Mouse (Mus musculus) lung, postnatal 4 days (tissue): Measurements from ENCODE around the gene Cxxc4.

Experiments used
- DNase-seq, 2 experiments: peaks; one replicate each; pipeline ENCODE4 v3.0.0; 2021

Gene Cxxc4

GRCm38 (mm10) chr3:134254221-134254620 is 17.9 kb downstream of the Cxxc4 start:
- no peak for DNase-seq

DNA sequence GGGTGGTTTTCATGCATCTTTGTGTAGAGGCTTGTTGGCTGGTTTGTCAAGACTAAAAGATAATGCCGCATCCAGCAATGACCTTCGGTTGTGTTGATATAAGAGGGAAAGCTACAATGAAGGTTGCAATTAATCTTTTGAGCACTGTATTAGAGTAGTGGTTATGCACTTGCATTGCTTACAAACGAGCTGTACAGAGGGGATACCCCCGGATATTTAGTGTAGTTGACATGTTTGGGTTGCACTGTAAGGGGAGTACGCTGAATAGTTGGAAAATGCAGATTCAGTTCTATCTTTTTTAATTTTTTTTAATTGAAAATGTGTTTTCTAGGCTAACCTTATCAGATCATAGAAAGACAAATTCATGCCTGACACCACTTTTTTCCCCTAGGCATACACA is 22.4 kb downstream of the Cxxc4 start:
- no peak for DNase-seq

DNA sequence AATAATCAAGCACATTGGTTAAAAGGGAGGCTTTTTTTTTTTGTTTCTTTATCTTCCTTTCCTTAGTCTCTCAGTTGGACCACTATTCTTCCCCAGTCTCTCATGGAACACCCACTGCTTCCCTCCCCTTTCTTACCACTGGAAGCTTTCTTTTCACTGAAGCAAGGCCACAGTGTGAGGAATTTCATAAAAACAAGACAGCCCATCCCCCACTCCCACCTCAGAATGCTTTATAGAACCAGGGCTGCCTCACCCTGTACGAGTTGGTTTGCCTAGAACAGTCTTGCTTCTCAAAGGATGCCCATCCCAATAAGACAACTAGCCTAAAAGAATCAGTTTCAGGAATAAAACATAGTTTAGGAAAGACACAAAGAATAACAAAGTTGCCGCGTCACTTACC is 23.0 kb downstream of the Cxxc4 start:
- no peak for DNase-seq

- DNase-seq: no peak
Observed at GRCm38 (mm10) chr3:134279655-134280054, 43.4 kb downstream of the Cxxc4 start.

GRCm38 (mm10) chr3:134281527-134282370 is 45.5 kb downstream of the Cxxc4 start:
- DNase-seq: no peak

GRCm38 (mm10) chr3:134295217-134295616 is 58.9 kb downstream of the Cxxc4 start:
- no peak for DNase-seq

DNA sequence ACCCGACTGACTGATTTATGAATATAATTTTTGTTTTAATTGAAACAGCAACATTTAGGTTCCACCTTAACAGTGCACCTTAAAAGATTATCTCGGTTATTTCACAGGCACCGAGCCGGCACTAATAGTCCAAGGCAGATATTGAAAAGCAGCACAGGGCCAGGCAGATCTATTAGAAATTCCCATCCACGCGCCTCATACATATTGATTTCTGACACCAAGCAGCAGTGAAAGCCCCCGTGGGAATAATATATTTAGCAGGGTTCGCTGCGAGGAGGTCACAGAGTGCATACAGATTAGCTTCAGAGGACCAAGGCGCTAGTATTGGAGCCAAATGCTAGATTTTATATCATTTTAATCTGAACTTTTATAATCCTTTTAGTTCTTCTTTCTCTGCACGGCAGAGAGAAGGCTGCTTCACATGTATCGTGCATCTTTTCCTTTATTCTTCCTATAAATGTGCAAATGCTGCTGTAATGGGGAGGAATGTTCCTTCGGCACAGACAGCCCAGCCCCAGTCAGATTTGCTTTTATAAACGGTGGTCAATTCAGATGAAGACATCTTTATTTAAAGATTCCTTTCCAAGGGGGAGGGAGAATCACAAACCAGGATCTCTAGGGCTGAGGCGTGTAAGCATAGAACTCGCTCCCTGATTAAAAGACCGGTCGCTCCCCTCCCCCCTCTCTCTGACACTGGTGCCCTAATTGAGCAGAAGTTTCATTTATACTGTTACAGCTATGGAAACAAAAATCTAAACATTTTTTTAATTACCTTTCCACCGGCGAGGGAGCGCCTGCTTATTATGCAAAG is 66.6 kb downstream of the Cxxc4 start:
- DNase-seq: no peak

DNA sequence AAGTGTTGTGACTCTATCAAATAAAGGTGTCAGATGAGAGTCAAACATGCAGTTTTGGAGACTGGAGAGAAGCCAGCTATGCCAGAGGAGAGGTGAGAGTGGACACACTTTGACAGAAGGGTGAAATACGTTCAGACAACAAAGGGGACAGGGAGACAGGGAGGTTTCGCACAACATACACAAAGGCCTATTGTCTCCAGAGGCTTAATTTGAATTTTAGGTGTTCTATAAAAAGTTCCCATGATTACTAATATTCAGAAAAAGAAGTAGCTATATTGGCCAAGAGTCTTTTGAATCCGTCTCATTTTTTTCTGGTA is 67.2 kb downstream of the Cxxc4 start:
- no peak for DNase-seq

DNA sequence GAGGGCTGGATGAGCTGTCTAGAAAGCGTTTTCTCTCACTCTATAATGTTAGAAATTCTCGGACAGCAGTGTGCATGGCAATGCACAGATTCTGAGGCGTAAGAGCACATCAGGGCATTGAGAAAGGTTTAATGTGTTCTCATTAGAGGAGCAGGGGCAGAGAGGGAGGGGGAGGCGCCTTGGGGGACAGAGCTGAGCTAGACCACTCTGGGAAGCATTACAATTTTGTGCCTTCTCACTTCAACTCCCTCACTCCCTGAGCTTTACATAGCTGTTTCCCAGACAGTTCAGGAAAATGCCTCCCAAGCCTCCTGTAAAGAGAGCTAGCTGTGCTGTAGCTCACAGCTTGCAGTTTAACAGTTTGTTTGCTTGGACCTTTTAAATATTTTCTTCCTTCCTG is 70.2 kb downstream of the Cxxc4 start:
- no peak for DNase-seq

DNA sequence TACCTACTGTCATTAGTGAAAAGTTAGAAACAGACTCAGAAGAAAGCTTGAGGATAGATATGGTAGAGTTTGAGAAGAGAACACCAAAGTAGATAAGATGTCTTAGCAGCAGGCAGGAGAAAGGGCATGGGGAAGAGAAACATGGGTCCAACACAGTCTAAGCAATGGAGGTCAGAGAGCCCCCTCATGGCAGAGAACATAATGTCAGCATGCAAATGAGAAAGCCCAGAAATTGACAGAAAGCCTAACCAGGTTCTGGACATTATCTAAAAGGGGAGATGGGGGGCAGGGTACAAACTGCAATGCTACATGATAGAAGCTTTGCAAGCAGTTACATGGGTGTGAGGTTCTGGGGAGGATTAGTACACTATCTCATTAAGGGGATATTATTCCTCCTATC is 71.5 kb downstream of the Cxxc4 start:
- DNase-seq: no peak
